Mouse (Mus musculus) megakaryocyte, embryonic 14.5 days (primary cell): Measurements from ENCODE around the gene Slc6a20a.

Experiments used
- FLI1 ChIP-seq: IDR thresholded peaks from 2 replicates; pipeline ENCODE4 v1.6.1; 2012; ENCODE audit warnings: low read length, inconsistent platforms, mixed read lengths
- GATA1 ChIP-seq: IDR thresholded peaks from 3 replicates; pipeline ENCODE4 v1.6.1; 2012; ENCODE audit warnings: mixed read lengths, low read length, inconsistent platforms, borderline replicate concordance

DNA sequence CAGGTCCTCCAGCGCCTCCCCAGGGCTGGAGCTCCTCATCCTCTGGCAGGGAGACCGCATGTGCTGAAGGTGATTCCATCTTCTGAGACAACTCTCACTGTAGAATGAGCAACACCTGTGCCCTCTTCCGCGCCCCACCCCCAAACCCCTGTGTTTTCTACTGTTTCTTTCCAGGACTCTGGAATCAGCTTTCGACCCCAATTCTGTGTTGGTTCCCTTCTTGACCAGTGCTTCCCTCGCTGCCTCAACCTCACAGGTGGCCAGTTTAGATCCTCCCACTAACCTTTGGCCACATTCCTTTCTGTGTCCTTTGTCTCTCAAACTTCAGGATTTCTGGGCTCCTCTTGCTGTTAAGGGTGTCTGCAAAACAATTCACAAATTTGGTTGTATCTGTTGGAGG lies 46.4 kb downstream of the Slc6a20a start, which contains the start of gene Slc6a20b:
- no peak for TF ChIP-seq FLI1
- no peak for TF ChIP-seq GATA1
